Mouse (Mus musculus) ES-Bruce4 (cell line): ENCODE measurements around the gene Tsc22d2.

ENCODE experiments used
- CTCF ChIP-seq: IDR thresholded peaks from one replicate; pipeline ENCODE4 v1.8.1; 2011; ENCODE audit warnings: low read depth, low read length
- EP300 ChIP-seq: IDR thresholded peaks from 2 replicates; pipeline ENCODE4 v1.6.1; 2011; ENCODE audit warnings: low read depth, low read length; ENCODE audit not compliant: insufficient read depth

DNA sequence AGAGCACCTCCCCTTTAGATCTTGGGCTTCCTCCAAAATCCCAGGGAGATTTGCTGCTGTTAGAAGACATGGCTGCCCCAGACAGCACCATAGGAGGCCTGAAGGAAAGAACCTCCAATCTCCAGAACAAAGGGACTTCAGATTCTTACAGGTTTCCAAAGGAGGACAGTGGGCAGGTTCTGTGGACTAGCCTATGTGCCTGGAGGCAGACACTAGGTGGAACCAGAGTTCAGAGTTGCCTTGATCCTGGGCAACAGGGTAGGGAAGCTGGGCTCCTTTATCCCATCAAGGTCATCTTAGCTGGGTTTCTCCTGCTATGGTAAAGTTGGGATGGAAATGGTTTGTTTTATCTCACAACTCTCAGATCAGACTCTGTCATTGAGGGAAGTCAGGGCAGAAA is 97.1 kb downstream of the Tsc22d2 start:
- no peak for TF ChIP-seq EP300
- peak; percentile 62 for TF ChIP-seq CTCF
